Mouse (Mus musculus) kidney, adult 2 months (tissue): ENCODE measurements around the gene Ubl7. TPM values are rescaled to one million over a fixed set of nuclear protein-coding genes. Genes with fewer than 3 reads are reported as not detected.

Source experiments
- DNase-seq: peaks from one replicate; pipeline ENCODE4 v3.0.0; 2021
- H3K27ac ChIP-seq: fragments of 200-500 bp; 2 replicates; pipeline ENCODE4 v1.5.1; 2012; ENCODE audit warnings: low read depth, low read length, control low read depth, inconsistent platforms; ENCODE audit not compliant: insufficient read depth
- H3K27me3 ChIP-seq: fragments of 200-500 bp; replicated peaks from 2 replicates; pipeline ENCODE4 v1.6.1; 2012; ENCODE audit warnings: mild to moderate bottlenecking, moderate library complexity, low read length, inconsistent platforms; ENCODE audit not compliant: control insufficient read depth, insufficient read depth
- H3K36me3 ChIP-seq: fragments of 200-500 bp; 2 replicates; pipeline ENCODE4 v1.6.1; 2012; ENCODE audit warnings: mild to moderate bottlenecking, moderate library complexity, low read length, inconsistent platforms; ENCODE audit not compliant: control insufficient read depth, insufficient read depth
- H3K4me1 ChIP-seq: fragments of 200-500 bp; 2 replicates; pipeline ENCODE4 v1.6.1; 2011; ENCODE audit warnings: low read length; ENCODE audit not compliant: control insufficient read depth, insufficient read depth
- H3K4me3 ChIP-seq: fragments of 200-500 bp; 2 replicates; pipeline ENCODE4 v1.5.1; 2011; ENCODE audit warnings: mild to moderate bottlenecking, low read depth, low read length, control low read depth; ENCODE audit not compliant: insufficient read depth
- CTCF ChIP-seq: fragments of 200-500 bp; conservative IDR thresholded peaks from 2 replicates; pipeline ENCODE4 v1.5.1; 2011; ENCODE audit warnings: low read depth, mild to moderate bottlenecking, control low read depth, low read length, moderate library complexity, mixed read lengths; ENCODE audit not compliant: insufficient read depth, insufficient read length
- POLR2A ChIP-seq: fragments of 200-500 bp; IDR thresholded peaks from one replicate; pipeline ENCODE4 v1.6.1; 2011; ENCODE audit warnings: low read depth, low read length, control low read depth
- WGBS: fragments of 180-500 bp; shearing (Covaris S2); methylation state at CpG from one replicate; pipeline ENCODE4 v1.1.7; 2018; 5-methylcytosine and 5-hydroxymethylcytosine counted together
- polyA plus RNA-seq: library from polyadenylated mRNA; depleted of rRNA; stranded (reverse); fragments of >200 nt; gene quantifications from 2 replicates; pipeline ENCODE4 v1.2.3, GENCODE M21; 2012

The Ubl7 gene
- polyA plus RNA-seq, 1 experiment, result 144 TPM

DNA sequence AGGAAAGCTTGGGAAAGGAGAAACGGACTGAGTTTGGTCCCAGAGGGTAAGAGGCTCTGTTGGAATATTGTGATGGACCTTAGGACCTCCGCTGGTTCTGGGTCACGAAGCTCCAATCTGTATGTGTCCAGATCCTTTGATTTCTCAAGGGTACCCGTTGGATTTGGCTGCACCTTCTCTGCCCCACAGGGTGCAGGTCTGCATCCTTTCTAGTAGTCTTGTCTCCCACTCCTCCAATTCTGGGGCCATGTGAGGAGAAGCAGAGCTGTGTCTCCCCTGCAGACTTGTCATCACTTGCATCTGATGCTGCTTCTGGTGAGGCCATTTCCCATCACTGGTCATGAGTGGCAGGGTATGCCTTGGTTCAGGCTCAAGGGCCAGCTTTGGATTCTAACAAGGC is 26.4 kb downstream of the Ubl7 start:
- no peaks in the 10 kb centered on the region for H3K36me3 ChIP-seq
- DNase-seq, result no peak
- WGBS, result 92% methylated on average over 4 of the region's 4 CpGs
- H3K27me3 ChIP-seq, result peaks cover 1% of the 10 kb centered on the region; the same call in 1 of the 2 replicates
- H3K4me1 ChIP-seq, result no peaks in the 10 kb centered on the region
- H3K27ac ChIP-seq, result no peak overlapping the region
- TF ChIP-seq CTCF, result no peak
- H3K4me3 ChIP-seq, result no peak overlapping the region

DNA sequence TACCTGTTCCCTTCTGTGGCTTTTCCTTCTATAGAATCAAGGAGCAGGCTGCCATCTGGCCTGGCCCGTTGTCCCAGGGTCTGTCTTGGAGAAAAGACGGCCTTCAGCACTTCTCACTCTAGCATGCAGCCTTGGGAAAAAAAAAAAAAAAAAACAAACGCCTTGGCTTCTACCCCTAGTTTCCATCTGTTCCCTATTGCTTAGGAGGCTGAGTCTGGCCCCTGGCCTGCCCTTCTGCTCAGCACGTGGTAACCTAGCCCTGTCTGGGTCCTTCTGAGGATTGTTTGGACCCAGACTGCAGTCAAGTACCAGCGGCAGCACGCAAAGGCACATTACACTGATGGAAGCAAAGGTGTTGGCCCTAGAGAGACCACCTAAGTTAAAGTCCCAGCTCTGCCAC is 26.9 kb downstream of the Ubl7 start:
- H3K27ac ChIP-seq, result no peak overlapping the region
- H3K36me3 ChIP-seq, result no peaks in the 10 kb centered on the region
- TF ChIP-seq CTCF, result no peak
- no peak for TF ChIP-seq POLR2A
- peaks cover 1% of the 10 kb centered on the region; the same call in 1 of the 2 replicates for H3K27me3 ChIP-seq
- H3K4me3 ChIP-seq, result no peak overlapping the region
- 87% methylated on average over 6 of the region's 6 CpGs for WGBS
- DNase-seq, result no peak
- no peaks in the 10 kb centered on the region for H3K4me1 ChIP-seq

DNA sequence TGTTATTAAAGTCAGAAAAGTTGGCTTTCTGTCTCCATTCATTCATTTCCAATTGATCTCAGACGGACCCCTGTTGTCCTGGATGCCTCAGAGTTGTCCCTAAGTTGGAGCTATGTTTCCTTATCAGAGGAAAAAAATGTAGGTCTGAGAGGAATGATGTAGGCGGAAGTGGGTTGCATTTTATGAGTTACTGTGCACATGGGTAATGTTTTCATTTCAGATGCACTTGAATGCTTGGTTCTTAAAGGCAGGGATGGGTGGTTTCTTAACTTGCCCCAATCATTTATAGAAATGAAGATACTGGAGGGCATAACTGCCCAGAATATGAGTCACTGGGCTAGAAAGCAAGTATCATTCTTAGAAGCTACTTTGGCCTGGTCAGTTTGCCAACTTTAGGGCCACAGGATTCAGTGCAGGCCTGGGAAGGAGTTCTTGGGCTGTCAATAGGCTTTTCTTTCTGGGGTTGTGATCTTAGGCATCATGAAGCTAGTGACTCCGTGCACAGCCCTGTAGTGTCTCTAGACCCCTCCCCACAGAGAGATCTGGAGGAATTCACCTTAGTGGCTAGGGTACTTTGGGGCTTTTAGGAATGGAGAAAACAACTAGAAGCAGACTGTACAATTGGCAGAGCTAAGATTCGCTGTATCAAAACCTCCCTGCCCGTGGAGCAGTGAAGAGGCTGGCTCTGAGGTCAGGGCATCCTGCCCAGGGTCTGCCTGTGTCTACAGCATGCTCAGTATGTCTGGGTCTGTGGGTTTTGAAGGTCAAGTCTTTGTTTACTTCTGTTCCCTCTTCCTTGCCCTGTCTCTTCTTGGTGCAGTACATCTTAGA is 27.7 kb downstream of the Ubl7 start:
- Histone ChIP-seq H3K27ac (no peak overlapping the region), H3K4me1 (no peaks in the 10 kb centered on the region), H3K27me3 (peaks cover 1% of the 10 kb centered on the region; the same call in 1 of the 2 replicates), H3K4me3 (no peak overlapping the region), H3K36me3 (no peaks in the 10 kb centered on the region)
- TF ChIP-seq CTCF (no peak), POLR2A (no peak)
- DNase-seq, result no peak
- WGBS, result 82% methylated on average over 5 of the region's 5 CpGs

DNA sequence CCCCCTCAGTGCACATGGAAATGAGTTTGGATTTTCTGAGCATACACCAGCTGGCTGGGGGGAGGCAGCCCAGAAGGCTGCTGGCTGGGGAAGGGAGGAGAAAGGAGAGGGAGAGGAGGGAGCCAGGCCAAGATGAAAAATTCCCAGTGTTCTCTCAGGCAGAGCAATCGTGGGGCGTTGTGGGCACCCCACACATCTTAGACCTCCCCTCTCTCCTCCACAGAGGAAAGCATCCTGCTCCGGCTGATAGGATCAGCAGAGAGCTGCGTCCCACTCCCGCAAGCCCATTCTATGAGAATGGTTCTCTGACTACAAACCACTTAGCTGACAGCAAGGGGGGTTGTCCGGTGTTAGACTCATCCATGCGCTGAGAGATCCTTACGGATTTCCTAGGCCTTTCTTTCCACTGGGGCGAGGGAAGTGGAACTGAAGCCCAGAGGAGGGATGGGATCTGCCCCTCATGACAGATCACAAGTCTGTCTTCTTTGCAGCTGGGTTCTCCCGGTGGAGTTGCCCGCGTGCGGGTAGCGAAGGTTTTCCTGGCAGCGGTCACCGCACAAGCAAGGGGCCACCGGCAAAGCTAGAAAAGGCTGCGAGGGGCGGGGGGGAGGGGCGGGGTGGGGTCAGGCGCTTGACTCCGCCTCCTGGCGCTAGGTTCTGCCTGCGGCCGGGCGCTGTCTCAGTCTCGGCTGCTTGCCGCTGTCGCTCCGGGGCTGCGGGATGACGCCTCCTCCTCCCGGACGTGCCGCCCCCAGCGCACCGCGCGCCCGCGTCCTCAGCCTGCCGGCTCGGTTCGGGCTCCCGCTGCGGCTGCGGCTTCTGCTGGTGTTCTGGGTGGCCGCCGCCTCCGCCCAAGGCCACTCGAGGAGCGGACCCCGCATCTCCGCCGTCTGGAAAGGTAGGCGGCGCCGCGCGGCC is 28.9 kb downstream of the Ubl7 start, which contains the start of gene Sema7a:
TSS of gene Sema7a (plus strand) at position 682 of the 918 bp plus-strand sequence.
- Histone ChIP-seq H3K27me3 (peaks cover 1% of the 10 kb centered on the region; the same call in 1 of the 2 replicates), H3K36me3 (no peaks in the 10 kb centered on the region), H3K27ac (no peak within 1 kb of the TSS), H3K4me1 (no peaks in the 10 kb centered on the region), H3K4me3 (peak within 1 kb of the TSS; percentile 78)
- 4% methylated on average over 54 of the region's 60 CpGs for WGBS
- TF ChIP-seq CTCF (no peak), POLR2A (peak; percentile 63)
- peak; percentile 78 for DNase-seq

DNA sequence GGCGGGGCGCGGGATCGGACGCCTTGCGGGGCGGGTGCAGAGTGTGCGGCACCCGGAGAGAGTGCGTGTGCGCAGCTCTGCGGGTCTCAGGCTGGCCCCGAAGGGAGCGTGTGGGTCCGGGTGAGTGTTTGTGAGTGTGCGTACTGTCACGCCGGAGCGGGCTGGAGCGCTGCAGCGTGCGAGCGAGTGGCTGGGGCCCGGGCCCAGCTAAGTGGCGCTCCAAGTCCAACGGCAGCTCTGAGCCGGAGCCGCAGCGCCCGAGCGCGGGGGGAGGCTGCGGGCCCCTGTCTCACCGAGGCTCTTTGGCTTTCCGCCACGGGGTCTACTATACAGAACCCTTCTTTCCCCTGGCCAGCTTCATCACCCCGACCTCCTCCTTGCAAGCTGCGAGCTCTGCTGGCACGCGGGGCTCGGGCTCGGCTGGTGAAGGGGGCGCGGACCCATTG is 29.6 kb downstream of the Ubl7 start:
- no peak for TF ChIP-seq POLR2A
- no peak for TF ChIP-seq CTCF
- Histone ChIP-seq H3K4me1 (no peaks in the 10 kb centered on the region), H3K27ac (no peak overlapping the region), H3K4me3 (peak overlapping the region; percentile 78), H3K36me3 (no peaks in the 10 kb centered on the region), H3K27me3 (peaks cover 1% of the 10 kb centered on the region; the same call in 1 of the 2 replicates)
- WGBS, result 1% methylated on average over 44 of the region's 44 CpGs
- DNase-seq, result no peak

DNA sequence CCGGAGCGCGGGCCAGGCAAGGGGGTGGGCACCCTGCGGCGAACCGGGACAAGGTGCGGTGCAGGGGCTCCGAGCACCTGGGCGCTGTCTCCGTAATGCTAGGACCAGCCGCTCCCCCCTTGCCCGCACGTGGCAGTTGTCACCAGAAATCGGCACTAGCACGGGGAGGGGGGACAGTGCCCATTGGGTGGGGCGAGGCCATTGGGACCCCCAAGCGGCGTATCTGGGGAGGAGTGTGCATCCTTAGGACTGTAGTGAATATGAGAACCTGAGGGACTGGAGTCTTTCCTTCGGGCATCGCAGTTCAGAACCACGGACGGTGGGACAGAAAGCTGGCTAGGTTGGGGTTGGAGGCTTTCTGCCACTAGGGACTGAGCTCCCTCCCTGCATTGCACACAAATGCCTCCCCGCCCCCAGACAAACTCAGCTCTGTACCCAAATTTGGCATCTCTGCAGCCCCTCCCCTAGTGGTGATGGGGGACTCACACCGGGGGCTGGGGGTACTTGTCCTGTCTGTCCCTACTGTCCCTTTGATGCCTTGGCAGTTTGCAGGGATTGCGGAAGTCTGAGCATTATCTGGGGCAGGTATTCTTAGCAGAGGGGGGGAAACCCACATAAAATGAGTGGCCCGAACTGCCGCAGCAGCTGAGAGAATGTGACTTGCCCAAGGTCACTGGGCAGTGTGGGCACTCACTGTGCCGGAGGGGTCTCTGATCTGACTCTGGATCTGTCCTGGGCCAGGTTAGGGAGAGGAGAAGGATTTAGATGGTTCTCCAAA is 30.3 kb downstream of the Ubl7 start:
- Histone ChIP-seq H3K4me1 (no peaks in the 10 kb centered on the region), H3K27me3 (peaks cover 1% of the 10 kb centered on the region; the same call in 1 of the 2 replicates), H3K4me3 (peak overlapping the region; percentile 78), H3K36me3 (no peaks in the 10 kb centered on the region), H3K27ac (no peak overlapping the region)
- no peak for DNase-seq
- TF ChIP-seq POLR2A (no peak), CTCF (no peak)
- WGBS, result 9% methylated on average over 28 of the region's 28 CpGs
